Mouse (Mus musculus) spleen, adult 2 months (tissue): ENCODE data around the gene Dnal1.

Source experiments
- CTCF ChIP-seq: fragments of 200-500 bp; IDR thresholded peaks from 2 replicates; pipeline ENCODE4 v1.5.1; 2011; ENCODE audit warnings: mild to moderate bottlenecking, inconsistent platforms; ENCODE audit not compliant: insufficient read depth, insufficient read length, insufficient replicate concordance; ENCODE audit errors: extremely low read depth
- POLR2A ChIP-seq: fragments of 200-500 bp; IDR thresholded peaks from 2 replicates; pipeline ENCODE4 v1.6.1; 2011; ENCODE audit warnings: low read depth, low read length, inconsistent platforms

DNA sequence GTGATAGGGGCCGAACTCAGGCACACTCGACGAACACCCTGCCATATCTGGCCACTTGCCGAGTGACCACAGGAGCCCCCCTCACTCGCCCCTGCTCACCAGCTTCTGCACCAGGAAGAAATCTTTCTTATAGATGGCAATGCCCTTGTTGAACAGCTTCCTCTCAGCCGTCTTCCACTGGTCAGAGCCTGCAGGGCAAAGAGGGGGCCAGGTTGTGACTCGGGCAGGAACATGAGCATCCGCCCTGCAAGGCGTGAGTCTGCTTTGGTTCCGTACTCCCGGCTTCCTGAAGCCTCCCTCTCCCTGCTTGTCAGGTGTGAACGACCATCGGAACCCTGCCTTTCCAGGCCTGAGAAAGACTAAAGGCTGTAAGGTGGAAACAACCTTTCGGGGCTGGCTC, 44.0 kb downstream of the Dnal1 start:
- no peak for TF ChIP-seq CTCF
- TF ChIP-seq POLR2A = no peak
